Mouse (Mus musculus): ENCODE results near the gene Gm49403.
"Not testable (repeated sequence)": the region's sequence is repeated elsewhere in the genome, so short reads cannot be mapped to it uniquely, and the experiment has no call there.

Gm49403 gene

GRCm38 (mm10) chr19:8871267-8872186, 12.2 kb upstream of the Gm49403 start, which contains the start of gene Ubxn1:
TSS of gene Ubxn1 (plus strand) at chr19:8871496.
- peak; percentile 96 to 97 for DNase-seq (ENCODE audit: low spot score in 2 of 2)

DNA sequence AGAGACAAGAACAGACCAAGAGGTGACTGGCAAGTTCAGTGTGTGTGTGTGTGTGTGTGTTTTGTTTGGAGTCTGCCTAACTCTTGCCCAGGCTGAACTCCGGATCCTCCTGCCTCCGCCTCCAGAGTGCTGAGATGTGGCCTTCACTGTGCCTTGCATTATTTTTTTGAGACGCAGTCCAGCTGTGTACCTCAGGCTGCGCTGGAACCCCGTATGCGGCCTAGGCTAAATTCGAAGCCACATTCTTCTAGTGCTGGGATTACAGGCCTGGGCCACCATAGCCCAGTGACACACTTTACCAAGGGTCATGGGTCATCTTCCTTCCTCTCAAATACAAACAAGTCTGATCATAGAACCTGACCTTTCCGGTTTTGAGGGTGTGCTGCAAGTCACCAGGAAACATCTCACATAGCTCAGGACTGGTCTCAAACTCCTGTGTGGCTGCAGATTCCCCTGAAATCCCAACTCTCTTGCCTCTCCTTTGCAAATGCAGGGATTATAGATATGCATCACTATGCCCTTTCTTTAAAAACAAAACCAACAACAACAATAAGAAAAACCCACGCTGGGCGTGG, 11.4 kb upstream of the Gm49403 start:
- no peak for DNase-seq (ENCODE audit: low spot score in 2 of 2)

- DNase-seq (ENCODE audit: low spot score in 2 of 2), result no peak
Measured at GRCm38 (mm10) chr19:8875031-8875430, 8.7 kb upstream of the Gm49403 start.

DNA sequence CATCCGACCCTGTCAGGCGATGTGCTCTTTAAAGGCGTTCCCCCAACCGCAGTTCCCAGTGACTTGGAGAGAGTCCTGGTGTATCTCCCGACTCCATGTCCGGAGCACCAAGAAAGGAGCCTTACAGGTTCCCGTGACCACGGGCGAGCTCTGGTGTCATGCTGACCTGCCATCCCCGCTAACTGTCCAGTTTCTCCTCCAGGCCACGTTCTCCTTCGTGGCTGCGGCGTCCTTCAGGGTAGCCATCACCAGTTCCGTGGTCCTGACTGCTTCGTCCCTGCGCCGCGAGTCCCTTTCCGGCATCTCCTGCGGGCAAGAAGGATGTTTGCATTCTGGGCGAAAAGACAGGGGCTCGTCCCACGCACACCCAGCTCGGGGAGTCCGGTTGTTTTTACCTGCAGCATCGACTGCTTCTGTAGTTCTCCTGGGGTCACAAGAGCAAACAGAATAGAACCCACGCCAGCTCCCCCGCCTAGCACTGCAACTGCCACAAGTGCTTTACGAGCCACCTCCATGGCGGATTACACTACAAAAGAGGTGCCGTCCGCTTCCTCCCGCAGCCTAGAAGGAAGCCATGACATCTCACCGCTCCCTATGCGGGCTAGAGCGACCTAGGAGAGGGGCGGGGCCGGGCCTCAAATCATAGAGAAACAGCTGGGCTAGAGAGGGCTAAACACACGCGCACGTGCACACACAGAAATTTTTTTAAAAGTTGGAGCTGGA, 3.3 kb upstream of the Gm49403 start, which contains the start of gene Uqcc3:
Gene Uqcc3 (minus strand): TSS at position 613 of the 723 bp plus-strand sequence.
- peak; percentile 85 to 87 for DNase-seq (ENCODE audit: low spot score in 2 of 2)

- DNase-seq (ENCODE audit: low spot score in 2 of 2), result no peak
Measured at GRCm38 (mm10) chr19:8881034-8881392, 2.7 kb upstream of the Gm49403 start.

DNA sequence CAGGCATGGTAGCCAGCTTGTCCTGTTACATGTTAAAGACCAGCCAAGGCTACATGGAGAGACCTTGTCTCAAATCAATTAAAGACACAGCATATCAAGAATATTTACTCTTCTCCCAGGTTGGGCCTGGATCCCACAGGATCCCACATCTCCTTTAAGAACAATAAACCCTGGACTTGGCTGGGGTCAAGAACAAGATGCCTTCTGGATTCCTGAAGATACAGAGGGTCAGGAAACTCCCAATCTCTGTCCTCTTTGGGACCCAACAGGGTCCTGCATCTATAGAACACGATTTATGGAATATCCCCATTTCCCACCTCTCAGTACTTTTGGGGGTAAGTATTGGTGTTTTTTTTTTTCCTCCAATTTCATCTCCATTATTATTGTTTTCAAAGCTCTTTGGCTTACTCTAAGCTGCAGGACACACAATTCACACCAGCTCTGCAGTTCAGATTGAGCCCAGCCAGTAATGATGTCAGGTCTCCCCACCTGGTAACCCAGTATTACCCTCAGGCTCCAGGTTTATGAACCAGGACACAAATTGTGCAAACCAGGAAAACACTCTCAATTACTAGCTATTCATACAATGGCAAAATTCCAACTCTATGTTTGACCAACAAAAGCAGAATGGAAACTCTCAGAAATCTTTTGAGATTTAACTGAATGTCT, 3.3 kb downstream of the Gm49403 start:
- no peak for DNase-seq (ENCODE audit: low spot score in 2 of 2)

DNA sequence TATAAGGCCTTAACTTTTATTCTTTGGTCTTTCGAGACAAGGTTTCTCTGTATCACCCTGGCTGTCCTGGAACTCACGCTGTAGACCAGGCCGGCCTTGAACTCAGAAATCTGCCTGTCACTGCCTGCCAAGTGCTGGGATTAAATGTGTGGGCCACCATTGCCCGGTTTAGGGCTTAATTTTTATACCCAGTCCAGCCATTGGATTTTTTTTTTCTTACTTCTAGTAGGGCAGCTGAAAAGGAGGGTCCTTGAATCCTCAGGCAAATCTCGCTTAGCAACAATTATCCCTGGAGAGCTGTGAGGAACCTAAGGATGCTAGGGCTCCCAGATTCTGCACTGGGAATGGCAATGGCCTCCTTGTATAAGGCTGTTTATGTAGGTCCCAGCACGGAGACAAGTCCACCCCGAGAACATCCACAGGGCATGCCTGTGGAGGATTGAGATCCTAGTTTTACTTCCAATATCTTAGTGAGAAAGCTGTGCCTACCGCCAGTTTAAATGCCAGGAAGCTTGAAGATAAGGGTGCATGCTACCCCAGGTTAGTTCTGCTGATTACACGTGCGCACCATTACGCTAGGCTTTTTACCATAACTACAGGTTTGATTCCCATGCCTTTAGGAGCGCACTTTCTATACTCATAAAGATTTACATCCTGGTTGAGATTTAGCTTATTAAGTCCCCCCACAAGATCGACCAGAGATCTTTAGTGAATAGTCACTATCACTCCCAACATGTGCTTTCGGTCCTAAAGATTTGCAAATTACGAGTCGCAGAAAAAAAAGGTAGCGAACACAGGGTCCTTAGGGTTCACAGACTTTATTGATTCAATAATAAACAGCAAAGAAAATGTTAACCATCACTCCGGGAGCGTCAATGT, 4.1 kb downstream of the Gm49403 start:
- no peak for DNase-seq (ENCODE audit: low spot score in 2 of 2)

GRCm38 (mm10) chr19:8888511-8889385, 5.0 kb downstream of the Gm49403 start, which contains the start of the genes 1810009A15Rik and Gm49416:
TSS of gene 1810009A15Rik (plus strand) at chr19:8888853.
TSS of gene Gm49416 (plus strand) at chr19:8888926.
- peak; percentile 92 to 96 for DNase-seq (ENCODE audit: low spot score in 2 of 2)

GRCm38 (mm10) chr19:8892829-8893766, 9.4 kb downstream of the Gm49403 start, which contains the start of gene Ints5:
TSS of gene Ints5 (plus strand) at chr19:8893005.
- DNase-seq (ENCODE audit: low spot score in 2 of 2), result peak; percentile 76 to 81

GRCm38 (mm10) chr19:8895397-8895960, 11.7 kb downstream of the Gm49403 start:
- no peak for DNase-seq (ENCODE audit: low spot score in 2 of 2)

DNA sequence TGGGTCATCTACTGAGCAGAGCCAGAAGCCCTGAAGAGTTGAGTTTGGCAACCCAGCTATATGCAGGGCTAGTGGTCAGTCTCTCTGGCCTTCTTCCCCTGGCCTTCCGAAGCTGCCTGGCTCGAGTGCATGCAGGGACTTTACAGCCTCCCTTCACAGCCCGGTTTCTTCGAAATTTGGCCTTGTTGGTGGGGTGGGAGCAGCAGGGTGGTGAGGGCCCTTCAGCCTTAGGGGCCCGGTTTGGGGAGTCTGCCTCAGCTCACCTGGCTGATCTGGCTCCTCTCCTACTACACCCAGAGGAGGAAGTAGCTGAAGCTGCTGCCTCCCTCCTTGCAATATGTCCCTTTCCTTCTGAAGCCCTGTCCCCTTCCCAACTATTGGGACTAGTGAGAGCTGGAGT, 12.5 kb downstream of the Gm49403 start:
- not testable (repeated sequence) for DNase-seq (ENCODE audit: low spot score in 2 of 2)

DNA sequence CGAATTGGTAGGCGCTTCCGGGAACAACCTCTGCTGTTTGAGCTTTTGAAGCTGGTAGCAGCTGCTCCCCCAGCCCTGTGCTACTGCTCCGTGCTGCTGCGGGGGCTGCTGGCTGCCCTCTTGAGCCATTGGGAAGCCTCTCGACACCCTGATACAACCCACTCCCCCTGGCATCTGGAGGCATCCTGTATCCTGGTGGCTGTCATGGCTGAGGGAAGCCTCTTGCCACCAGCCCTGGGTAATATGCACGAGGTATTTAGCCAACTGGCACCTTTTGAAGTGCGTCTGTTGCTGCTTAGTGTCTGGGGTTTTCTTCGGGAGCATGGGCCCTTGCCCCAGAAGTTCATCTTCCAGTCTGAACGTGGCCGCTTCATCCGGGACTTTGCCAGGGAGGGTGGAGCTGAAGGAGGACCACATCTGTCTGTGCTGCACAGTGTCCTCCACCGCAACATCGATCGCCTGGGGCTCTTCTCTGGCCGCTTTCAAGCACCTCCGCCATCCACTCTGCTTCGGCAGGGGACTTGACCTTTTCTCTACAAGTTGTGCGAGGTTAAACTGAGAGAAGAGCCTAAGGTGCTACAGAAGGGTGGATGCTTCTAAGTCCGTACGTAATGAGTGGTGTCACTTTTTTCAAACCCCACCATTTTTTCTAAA, 13.6 kb downstream of the Gm49403 start:
- DNase-seq (ENCODE audit: low spot score in 2 of 2), result peak in 1 of 2 experiments; percentile 51

DNA sequence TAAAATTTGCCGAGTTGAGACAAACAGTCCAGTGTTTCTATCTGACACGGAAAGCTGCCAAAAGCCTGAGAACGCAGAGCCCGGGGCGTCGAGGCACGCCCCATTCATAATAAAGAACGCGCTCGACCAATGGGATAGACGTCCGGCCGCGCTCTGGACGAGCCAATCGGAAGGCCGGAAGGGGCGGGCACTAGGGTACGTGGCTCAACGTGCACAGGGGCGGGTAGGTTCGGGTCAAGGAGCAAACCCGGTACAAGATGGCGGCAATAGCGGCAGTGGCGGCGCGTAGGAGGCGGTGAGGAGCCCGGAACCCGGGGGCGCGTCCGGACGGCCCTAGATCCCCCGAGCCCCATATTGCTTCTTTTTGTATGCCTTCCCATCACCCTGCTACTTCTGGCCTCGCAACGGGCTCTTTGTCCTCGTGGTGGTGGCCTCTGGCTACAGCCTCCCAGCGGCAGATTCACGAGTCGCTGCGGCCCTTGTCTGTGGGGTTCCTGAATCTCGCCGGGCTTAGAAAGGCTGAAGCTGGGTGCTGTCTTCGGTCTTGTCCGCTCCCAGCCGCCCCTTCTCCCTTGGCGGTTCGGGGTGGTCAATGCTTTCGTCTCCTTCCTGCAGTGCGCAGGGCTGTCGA, 14.2 kb downstream of the Gm49403 start, which contains the start of gene Ganab:
Gene Ganab (plus strand): TSS at position 207 of the 631 bp plus-strand sequence.
- peak; percentile 93 to 96 for DNase-seq (ENCODE audit: low spot score in 2 of 2)

DNA sequence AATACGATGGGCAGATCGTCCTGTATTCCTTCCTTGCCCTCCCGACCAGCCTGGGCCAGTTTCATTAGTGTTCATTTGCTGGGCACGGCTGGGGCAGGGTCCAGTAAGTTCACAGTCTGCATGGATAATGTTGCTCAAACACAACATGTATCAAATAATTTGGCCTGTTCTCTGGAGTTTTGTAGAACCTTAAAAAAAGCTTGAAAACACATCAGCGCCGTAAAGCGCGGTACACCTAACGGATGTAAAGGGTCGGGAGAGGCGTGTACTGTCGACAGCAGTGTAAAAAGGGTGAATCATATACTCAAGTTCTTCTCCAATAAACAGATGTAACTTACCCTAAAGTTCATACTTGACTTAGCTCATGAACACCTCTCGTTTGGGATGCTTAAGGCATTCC, 14.8 kb downstream of the Gm49403 start:
- no peak for DNase-seq (ENCODE audit: low spot score in 2 of 2)

GRCm38 (mm10) chr19:8899079-8899478, 15.3 kb downstream of the Gm49403 start:
- no peak for DNase-seq (ENCODE audit: low spot score in 2 of 2)

DNA sequence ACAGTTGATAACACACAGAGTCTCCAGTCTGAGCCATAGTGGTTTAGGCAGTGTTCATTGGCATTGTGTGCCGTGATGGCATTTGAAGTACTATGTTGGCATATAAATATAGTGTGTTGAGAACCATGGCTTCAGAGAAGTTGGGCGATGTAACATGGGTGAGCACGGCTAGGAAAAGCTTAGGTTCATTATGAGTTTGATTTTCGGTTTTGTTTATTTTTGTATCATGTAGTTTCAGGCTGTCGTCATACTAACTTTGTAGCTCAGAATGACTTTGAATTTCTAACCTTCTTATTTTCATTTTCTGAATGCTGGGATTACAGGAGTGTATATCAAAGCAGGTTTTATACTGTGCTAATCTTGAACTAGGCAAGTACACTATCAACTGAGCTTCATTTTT, 19.7 kb downstream of the Gm49403 start:
- DNase-seq (ENCODE audit: low spot score in 2 of 2), result no peak

- peak in 1 of 2 experiments; percentile 54 for DNase-seq (ENCODE audit: low spot score in 2 of 2)
Measured at GRCm38 (mm10) chr19:8908531-8908930, 24.8 kb downstream of the Gm49403 start.
